Mouse (Mus musculus): ENCODE data around the gene Dclk3.

The Dclk3 gene

GRCm38 (mm10) chr9:111438904-111439835, at the start of gene Dclk3:
Dclk3 (plus strand) TSS chr9:111439081.
- DNase-seq = peak; percentile 32

GRCm38 (mm10) chr9:111390016-111390415, 48.9 kb upstream of the Dclk3 start:
- no peak for DNase-seq

GRCm38 (mm10) chr9:111391036-111391435, 47.8 kb upstream of the Dclk3 start:
- no peak for DNase-seq

GRCm38 (mm10) chr9:111391926-111392442, 46.9 kb upstream of the Dclk3 start:
- DNase-seq = no peak

GRCm38 (mm10) chr9:111395265-111395664, 43.6 kb upstream of the Dclk3 start:
- DNase-seq = no peak

GRCm38 (mm10) chr9:111398059-111398458, 40.8 kb upstream of the Dclk3 start:
- no peak for DNase-seq

- DNase-seq = no peak
Observed at GRCm38 (mm10) chr9:111400089-111400488, 38.8 kb upstream of the Dclk3 start.

GRCm38 (mm10) chr9:111403159-111403558, 35.7 kb upstream of the Dclk3 start:
- no peak for DNase-seq

GRCm38 (mm10) chr9:111404346-111405079, 34.4 kb upstream of the Dclk3 start:
- no peak for DNase-seq

GRCm38 (mm10) chr9:111405080-111405428, 33.8 kb upstream of the Dclk3 start:
- no peak for DNase-seq

GRCm38 (mm10) chr9:111408012-111408411, 30.9 kb upstream of the Dclk3 start:
- peak; percentile 39 for DNase-seq

GRCm38 (mm10) chr9:111408427-111408826, 30.5 kb upstream of the Dclk3 start:
- DNase-seq = no peak

GRCm38 (mm10) chr9:111412471-111413160, 26.3 kb upstream of the Dclk3 start:
- peak; percentile 37 for DNase-seq

GRCm38 (mm10) chr9:111421862-111422261, 17.0 kb upstream of the Dclk3 start:
- DNase-seq = no peak

GRCm38 (mm10) chr9:111422567-111422966, 16.3 kb upstream of the Dclk3 start:
- DNase-seq = no peak

GRCm38 (mm10) chr9:111425113-111425512, 13.8 kb upstream of the Dclk3 start:
- DNase-seq = no peak

GRCm38 (mm10) chr9:111425952-111426351, 12.9 kb upstream of the Dclk3 start:
- DNase-seq = no peak

- DNase-seq = no peak
Observed at GRCm38 (mm10) chr9:111427891-111428555, 10.9 kb upstream of the Dclk3 start.

- DNase-seq = no peak
Observed at GRCm38 (mm10) chr9:111428698-111429362, 10.1 kb upstream of the Dclk3 start.

- DNase-seq = no peak
Observed at GRCm38 (mm10) chr9:111429363-111429750, 9.5 kb upstream of the Dclk3 start.

GRCm38 (mm10) chr9:111435429-111435828, 3.5 kb upstream of the Dclk3 start:
- no peak for DNase-seq

- no peak for DNase-seq
Observed at GRCm38 (mm10) chr9:111439836-111440201, 938 bp downstream of the Dclk3 start.
